Mouse (Mus musculus): ENCODE data around the gene Notch3. TPM values are rescaled to one million over a fixed set of nuclear protein-coding genes. Genes with fewer than 3 reads are reported as not detected.

Gene Notch3
- polyA plus RNA-seq, 1 experiment from 2014 or later: 8.3 TPM

Other genes with a start within 250 kb of the Notch3 start
- 52.7 and 56.6 TPM in 2 replicates for gene Rrp1b, start 130.8 kb downstream of the Notch3 start, polyA plus RNA-seq (2015; fragmentation: Nextera tagmentation; extraction: Ambion mirVana)
- 0.29 and 0.33 TPM in 2 replicates for gene Hsf2bp, start 130.5 kb downstream of the Notch3 start, polyA plus RNA-seq (2015; fragmentation: Nextera tagmentation; extraction: Ambion mirVana)
- gene Ephx3, start 22.7 kb upstream of the Notch3 start, polyA plus RNA-seq (2015; fragmentation: Nextera tagmentation; extraction: Ambion mirVana): 0.14 and 0.16 TPM in 2 replicates
- gene Brd4, start 117.9 kb upstream of the Notch3 start, polyA plus RNA-seq (2015; fragmentation: Nextera tagmentation; extraction: Ambion mirVana): 68.1 and 70.5 TPM in 2 replicates
- gene Akap8, start 154.4 kb upstream of the Notch3 start, polyA plus RNA-seq (2015; fragmentation: Nextera tagmentation; extraction: Ambion mirVana): 83.2 and 85.6 TPM in 2 replicates
- 62.6 and 72.3 TPM in 2 replicates for gene Akap8l, start 183.8 kb upstream of the Notch3 start, polyA plus RNA-seq (2015; fragmentation: Nextera tagmentation; extraction: Ambion mirVana)
- 24.6 and 24.7 TPM in 2 replicates for gene Wiz, start 222.6 kb upstream of the Notch3 start, polyA plus RNA-seq (2015; fragmentation: Nextera tagmentation; extraction: Ambion mirVana)
- gene Rasal3, start 236.7 kb upstream of the Notch3 start, polyA plus RNA-seq (2015; fragmentation: Nextera tagmentation; extraction: Ambion mirVana): 1.7 and 1.8 TPM in 2 replicates